Mouse (Mus musculus) heart, postnatal 0 days (tissue): Measurements from ENCODE around the gene Ndufv3.

Source experiments
- CTCF ChIP-seq: IDR thresholded peaks from 2 replicates; pipeline ENCODE4 v1.5.1; 2016; ENCODE audit warnings: antibody characterized with exemption, control low read depth, low read depth
- EP300 ChIP-seq: IDR thresholded peaks from 2 replicates; pipeline ENCODE4 v1.6.1; 2016; ENCODE audit warnings: antibody characterized with exemption, low read depth

DNA sequence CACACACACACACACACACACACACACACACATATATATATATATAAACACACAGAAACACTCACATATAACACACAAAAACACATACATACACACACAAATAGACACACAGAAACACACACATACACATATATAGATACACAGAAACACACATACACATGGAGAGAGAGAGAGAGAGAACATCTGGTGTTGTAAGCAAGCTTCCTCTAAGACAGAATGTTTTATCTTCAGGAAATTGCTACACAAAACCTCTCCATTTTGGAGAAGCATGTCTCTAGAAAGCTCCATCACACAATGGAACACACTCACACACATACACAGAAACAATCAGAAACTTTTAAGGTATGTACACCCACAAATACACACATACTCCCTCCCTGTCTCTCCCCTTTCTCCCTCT lies 28.6 kb upstream of the Ndufv3 start:
- TF ChIP-seq CTCF = no peak
- TF ChIP-seq EP300 = no peak
